Mouse (Mus musculus): ENCODE data around the gene A630076J17Rik.

- no peak for TF ChIP-seq CTCF (conservative IDR thresholded peaks at IDR 0.05; ENCODE audit: low read length)
- no peak for TF ChIP-seq NANOG (IDR thresholded peaks at IDR 0.05; ENCODE audit: borderline replicate concordance, low read length)
Measured at GRCm38 (mm10) chr3:107252035-107252434, 21.6 kb downstream of the A630076J17Rik start.
